Mouse (Mus musculus) forebrain, embryonic 10.5 days (tissue): ENCODE data around the gene Bcl3. TPM values are rescaled to one million over a fixed set of nuclear protein-coding genes. Genes with fewer than 3 reads are reported as not detected.
A peak's percentile ranks its signal among the peaks of the same experiment; 100 is the strongest.

Experiments used
- DNase-seq: peaks from one replicate; pipeline ENCODE4 v3.0.0-alpha.2; 2017; ENCODE audit warnings: low spot score; ENCODE audit errors: extremely low spot score
- H3K27ac ChIP-seq: fragments of 300-500 bp; sonication (generic); 2 replicates; pipeline ENCODE4 v1.5.1; 2016; ENCODE audit warnings: mild to moderate bottlenecking
- H3K27me3 ChIP-seq: fragments of 300-500 bp; sonication (generic); 2 replicates; pipeline ENCODE4 v1.6.1; 2016; ENCODE audit warnings: mild to moderate bottlenecking; ENCODE audit not compliant: poor library complexity, severe bottlenecking
- H3K36me3 ChIP-seq: fragments of 300-500 bp; sonication (generic); replicated peaks from 2 replicates; pipeline ENCODE4 v1.6.1; 2016; ENCODE audit warnings: mild to moderate bottlenecking, moderate library complexity
- H3K4me1 ChIP-seq: fragments of 300-500 bp; sonication (generic); 2 replicates; pipeline ENCODE4 v1.6.1; 2016
- H3K4me3 ChIP-seq: fragments of 300-500 bp; sonication (generic); 2 replicates; pipeline ENCODE4 v1.5.1; 2016; ENCODE audit warnings: mild to moderate bottlenecking, moderate library complexity
- H3K9me3 ChIP-seq: fragments of 300-500 bp; sonication (generic); 2 replicates; pipeline ENCODE4 v1.6.1; 2016; ENCODE audit warnings: mild to moderate bottlenecking, moderate library complexity
- WGBS: fragments of 180-500 bp; shearing (Covaris S2); methylation state at CpG from one replicate; pipeline ENCODE4 v1.1.7; 2016; 5-methylcytosine and 5-hydroxymethylcytosine counted together
- polyA plus RNA-seq: library from polyadenylated mRNA; unstranded; fragments of >200 nt; fragmentation: Nextera tagmentation; extraction: Ambion mirVana; gene quantifications from 2 replicates; pipeline ENCODE4 v1.2.1, GENCODE M21; 2016

Bcl3 gene
- polyA plus RNA-seq, 1 experiment from 2014 or later = 1.4 TPM

DNA sequence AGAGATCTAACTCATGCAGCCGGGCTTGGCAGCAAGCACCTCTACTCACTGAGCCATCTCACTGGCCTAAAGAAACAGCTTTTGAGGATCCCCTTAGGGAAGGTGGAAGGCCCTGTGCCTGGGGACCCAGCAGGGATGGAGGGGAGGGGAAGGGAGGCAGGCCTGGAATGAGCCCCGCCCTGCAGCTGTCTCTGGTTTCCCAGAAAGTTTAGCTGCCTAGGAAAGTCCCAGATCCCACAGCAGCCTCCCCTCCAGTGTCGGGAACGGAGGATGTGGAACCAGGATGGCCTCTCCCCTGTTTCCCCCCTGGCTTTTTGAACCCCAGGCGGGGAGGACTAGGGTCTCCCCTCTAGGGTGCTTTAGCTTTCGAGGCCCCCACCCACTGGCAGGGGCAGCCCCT lies 4.2 kb upstream of the Bcl3 start:
- no peak overlapping the region for H3K27ac ChIP-seq
- H3K27me3 ChIP-seq = peaks cover 34% of the 10 kb centered on the region
- no peak overlapping the region for H3K4me3 ChIP-seq
- H3K4me1 ChIP-seq = peaks cover 41% of the 10 kb centered on the region
- 42% methylated on average over 6 of the region's 6 CpGs for WGBS
- H3K36me3 ChIP-seq = no peaks in the 10 kb centered on the region
- H3K9me3 ChIP-seq = 0 out of 2 replicates have a peak, but pooled peaks cover 3% of the 10 kb centered on the region
- DNase-seq = no peak

- Histone ChIP-seq H3K27me3 (peaks cover 58% of the 10 kb centered on the region), H3K4me3 (peak overlapping the region; percentile 30), H3K36me3 (no peaks in the 10 kb centered on the region), H3K27ac (peak overlapping the region; percentile 73), H3K4me1 (peaks cover 31% of the 10 kb centered on the region), H3K9me3 (peaks cover 6% of the 10 kb centered on the region; the same call in 1 of the 2 replicates)
- 25% methylated on average over 26 of the region's 26 CpGs for WGBS
- peak; percentile 70 for DNase-seq
These were observed 1.8 kb upstream of the Bcl3 start for GRCm38 (mm10) chr7:19824182-19824973.

GRCm38 (mm10) chr7:19823256-19824181 lies 949 bp upstream of the Bcl3 start:
- Histone ChIP-seq H3K27me3 (peaks cover 66% of the 10 kb centered on the region), H3K27ac (peak overlapping the region; percentile 73), H3K4me3 (peak overlapping the region; percentile 30), H3K9me3 (peaks cover 6% of the 10 kb centered on the region; the same call in 1 of the 2 replicates), H3K36me3 (no peaks in the 10 kb centered on the region), H3K4me1 (peaks cover 31% of the 10 kb centered on the region)
- DNase-seq = no peak
- 17% methylated on average over 16 of the region's 16 CpGs for WGBS

- peaks cover 38% of the 10 kb centered on the region for H3K4me1 ChIP-seq
- peak overlapping the region; percentile 74 for H3K27ac ChIP-seq
- no peaks in the 10 kb centered on the region for H3K36me3 ChIP-seq
- peaks cover 80% of the 10 kb centered on the region for H3K27me3 ChIP-seq
- peaks cover 6% of the 10 kb centered on the region; the same call in 1 of the 2 replicates for H3K9me3 ChIP-seq
- no peak for DNase-seq
- H3K4me3 ChIP-seq = peak overlapping the region; percentile 54
- 5% methylated on average over 20 of the region's 20 CpGs for WGBS
These were observed 377 bp downstream of the Bcl3 start for GRCm38 (mm10) chr7:19822193-19822592.

DNA sequence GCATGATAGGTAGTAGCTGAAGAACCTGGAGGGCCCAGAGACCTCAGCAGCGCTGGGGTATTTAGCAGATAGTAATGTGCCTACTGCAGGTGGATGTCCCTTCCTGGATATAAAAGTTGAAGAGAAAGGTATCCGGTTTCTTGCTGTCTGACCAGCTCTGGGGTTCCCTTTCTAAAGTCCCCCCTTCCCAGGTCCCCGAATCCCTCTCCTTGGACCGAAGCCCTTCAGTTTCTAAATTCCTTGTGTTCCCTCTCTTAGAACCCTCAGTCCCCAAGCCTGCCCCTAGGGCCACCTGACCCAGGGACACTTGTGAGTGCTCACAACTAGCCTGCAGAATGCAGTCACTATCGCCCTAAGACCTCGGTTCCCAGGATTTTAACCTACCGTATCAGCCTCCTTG lies 937 bp downstream of the Bcl3 start:
- peaks cover 85% of the 10 kb centered on the region for H3K27me3 ChIP-seq
- DNase-seq = no peak
- H3K4me3 ChIP-seq = no peak overlapping the region
- peaks cover 6% of the 10 kb centered on the region; the same call in 1 of the 2 replicates for H3K9me3 ChIP-seq
- no peaks in the 10 kb centered on the region for H3K36me3 ChIP-seq
- H3K4me1 ChIP-seq = peaks cover 40% of the 10 kb centered on the region
- 51% methylated on average over 7 of the region's 7 CpGs for WGBS
- H3K27ac ChIP-seq = no peak overlapping the region

DNA sequence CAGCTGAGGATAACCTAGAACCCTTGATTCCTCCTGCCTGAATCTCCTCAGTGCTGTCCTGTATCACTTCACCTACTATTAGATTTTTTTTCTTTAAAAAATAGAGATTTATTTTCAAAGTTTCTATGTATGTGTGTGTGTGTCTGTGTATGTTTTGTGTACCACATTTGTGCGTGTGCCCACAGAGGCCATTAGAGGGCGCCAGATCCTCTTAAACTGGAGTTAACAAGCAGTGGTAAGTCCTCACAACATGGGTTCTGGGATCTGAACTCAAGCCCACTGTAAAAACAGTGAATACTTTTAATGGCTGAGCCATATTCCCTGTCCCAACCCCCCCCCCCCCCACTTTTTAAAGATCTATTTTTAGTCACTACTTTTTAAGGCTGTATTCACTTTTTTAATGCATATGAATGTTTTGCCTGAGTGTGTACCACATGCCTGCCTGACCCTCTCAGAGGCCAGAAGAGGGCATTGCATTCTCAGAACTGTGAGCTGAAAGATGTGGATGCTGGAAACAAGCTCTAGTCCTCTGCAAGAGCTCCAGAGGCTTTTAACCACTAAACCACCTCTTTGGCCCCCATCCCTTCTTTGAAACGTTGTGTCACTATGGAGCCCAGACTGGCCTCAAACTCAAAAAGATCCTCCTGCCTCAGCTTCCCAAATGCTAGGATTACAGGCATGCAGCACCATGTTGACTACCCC lies 2.1 kb downstream of the Bcl3 start:
- Histone ChIP-seq H3K9me3 (peaks cover 8% of the 10 kb centered on the region; the same call in 1 of the 2 replicates), H3K27me3 (peaks cover 97% of the 10 kb centered on the region), H3K36me3 (no peaks in the 10 kb centered on the region), H3K4me3 (no peak overlapping the region), H3K4me1 (peaks cover 51% of the 10 kb centered on the region), H3K27ac (no peak overlapping the region)
- DNase-seq = no peak
- WGBS = 75% methylated on average over 3 of the region's 3 CpGs

GRCm38 (mm10) chr7:19818875-19819274 lies 3.7 kb downstream of the Bcl3 start:
- H3K27me3 ChIP-seq = peaks cover 100% of the 10 kb centered on the region
- no peak overlapping the region for H3K27ac ChIP-seq
- H3K4me1 ChIP-seq = peaks cover 46% of the 10 kb centered on the region
- no peaks in the 10 kb centered on the region for H3K36me3 ChIP-seq
- no peak overlapping the region for H3K4me3 ChIP-seq
- WGBS = 89% methylated on average over 7 of the region's 7 CpGs
- no peak for DNase-seq
- H3K9me3 ChIP-seq = peaks cover 8% of the 10 kb centered on the region; the same call in 1 of the 2 replicates

DNA sequence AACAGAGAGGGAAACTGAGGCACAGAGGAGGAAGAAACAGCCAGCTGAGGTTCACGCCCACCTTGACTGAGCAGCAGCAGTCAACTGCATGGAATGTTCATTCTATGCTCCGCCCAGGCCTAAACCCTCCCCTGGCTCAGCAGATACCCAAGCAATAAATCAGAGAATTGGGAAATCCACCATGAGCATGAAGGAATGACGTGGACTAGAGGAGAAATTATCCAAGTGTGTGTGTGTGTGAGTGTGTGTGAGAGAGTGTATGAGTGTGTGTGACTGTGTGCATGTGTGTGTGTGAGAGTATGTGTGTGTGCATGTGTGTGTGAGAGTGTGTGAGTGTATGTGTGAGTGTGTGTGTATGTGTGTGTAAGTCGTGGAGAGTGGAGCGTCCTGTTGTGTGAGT lies 4.1 kb downstream of the Bcl3 start:
- no peak for DNase-seq
- Histone ChIP-seq H3K27ac (no peak overlapping the region), H3K4me3 (no peak overlapping the region), H3K27me3 (peaks cover 100% of the 10 kb centered on the region), H3K36me3 (no peaks in the 10 kb centered on the region), H3K4me1 (peaks cover 41% of the 10 kb centered on the region), H3K9me3 (peaks cover 8% of the 10 kb centered on the region; the same call in 1 of the 2 replicates)
- WGBS = 89% methylated on average over 5 of the region's 5 CpGs

DNA sequence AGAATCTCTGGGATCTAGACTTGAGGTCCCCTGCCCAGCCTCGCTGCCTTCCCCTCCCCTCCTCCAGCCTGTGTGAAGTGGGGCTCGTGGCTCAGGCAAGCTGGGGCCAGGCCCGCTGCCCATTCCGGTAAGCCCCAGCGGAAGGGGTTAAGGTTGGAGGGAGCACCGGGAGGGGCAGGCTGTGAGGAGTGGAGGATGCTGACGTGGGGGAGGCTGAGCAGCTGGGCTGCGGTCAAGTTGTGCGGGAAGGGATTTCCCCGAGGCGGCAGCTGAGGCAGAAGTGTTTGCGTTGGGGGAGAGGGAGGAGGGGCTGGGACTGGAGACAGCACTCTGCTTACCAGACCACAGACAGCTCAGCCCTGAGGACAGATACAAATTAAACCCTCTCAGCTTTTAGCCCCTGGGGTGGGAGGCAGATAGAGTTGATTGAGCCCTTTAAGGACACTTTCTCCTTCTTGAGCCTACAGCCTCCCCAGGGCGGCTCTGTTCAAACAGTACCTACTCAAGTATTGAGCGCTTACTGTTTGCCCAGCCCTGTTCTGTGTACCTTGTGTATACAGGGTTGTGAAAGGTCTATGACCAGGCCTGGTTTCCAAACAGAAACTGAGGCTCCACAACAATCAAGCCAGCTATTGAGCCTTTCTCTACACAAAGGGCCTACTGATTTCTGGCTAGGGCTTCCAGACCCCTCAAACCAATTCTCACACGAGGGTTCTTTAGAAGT lies 5.0 kb downstream of the Bcl3 start:
- 4% methylated on average over 15 of the region's 15 CpGs for WGBS
- Histone ChIP-seq H3K4me3 (peak overlapping the region; percentile 52), H3K27me3 (peaks cover 100% of the 10 kb centered on the region), H3K27ac (peak overlapping the region; percentile 72), H3K4me1 (peaks cover 34% of the 10 kb centered on the region), H3K9me3 (peaks cover 8% of the 10 kb centered on the region; the same call in 1 of the 2 replicates), H3K36me3 (no peaks in the 10 kb centered on the region)
- peak; percentile 44 for DNase-seq

GRCm38 (mm10) chr7:19816224-19816771 lies 6.3 kb downstream of the Bcl3 start:
- peak overlapping the region; percentile 62 for H3K27ac ChIP-seq
- H3K27me3 ChIP-seq = peaks cover 100% of the 10 kb centered on the region
- no peaks in the 10 kb centered on the region for H3K36me3 ChIP-seq
- peak; percentile 65 for DNase-seq
- H3K4me1 ChIP-seq = peaks cover 31% of the 10 kb centered on the region
- peaks cover 8% of the 10 kb centered on the region; the same call in 1 of the 2 replicates for H3K9me3 ChIP-seq
- peak overlapping the region; percentile 52 for H3K4me3 ChIP-seq
- under 1% methylated on average over 26 of the region's 28 CpGs for WGBS

DNA sequence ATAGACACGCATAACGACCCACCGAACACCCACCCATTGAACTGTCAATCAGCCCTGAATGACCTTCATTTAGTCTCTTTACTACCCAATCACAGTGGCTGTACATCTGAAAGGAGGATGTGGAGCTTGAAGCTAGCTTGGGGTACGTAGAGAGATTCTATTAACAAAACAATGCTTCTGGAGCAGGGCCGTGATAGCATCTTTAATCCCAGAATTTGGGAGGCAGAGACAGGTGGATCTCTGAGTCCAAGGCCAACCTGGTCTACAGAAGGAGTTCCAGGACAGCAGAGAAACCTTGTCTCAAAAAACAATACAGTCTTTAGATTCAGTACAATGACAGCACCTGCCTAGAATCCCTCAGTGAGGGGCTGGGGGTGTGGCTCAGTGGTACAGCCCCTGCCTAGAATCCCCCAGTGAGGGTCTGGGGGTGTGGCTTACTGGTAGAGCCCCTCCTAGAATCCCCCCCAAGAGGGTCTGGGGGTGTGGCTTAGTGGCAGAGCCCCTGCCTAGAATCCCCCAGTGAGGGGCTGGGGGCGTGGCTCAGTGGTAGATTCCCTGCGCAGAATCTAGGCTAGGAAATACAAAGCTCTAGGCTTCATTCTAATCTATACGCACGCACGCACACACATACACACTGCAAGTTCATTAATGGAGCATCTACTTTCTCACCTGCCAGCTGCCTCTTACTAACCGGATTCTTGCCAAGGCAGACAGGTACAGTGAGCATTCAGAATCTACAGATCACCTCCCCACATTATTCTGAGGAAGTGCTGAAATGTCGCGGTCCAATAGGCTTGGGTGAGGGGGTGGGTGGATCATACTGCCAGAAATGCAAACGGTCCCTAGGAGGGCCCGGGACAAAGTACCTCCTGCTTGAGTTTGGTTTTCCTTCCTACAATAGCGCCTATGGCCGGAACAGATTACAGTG lies 7.0 kb downstream of the Bcl3 start:
- DNase-seq = no peak
- peak overlapping the region; percentile 62; the same call in 1 of the 2 replicates for H3K27ac ChIP-seq
- peaks cover 100% of the 10 kb centered on the region for H3K27me3 ChIP-seq
- WGBS = 27% methylated on average over 17 of the region's 17 CpGs
- H3K36me3 ChIP-seq = no peaks in the 10 kb centered on the region
- H3K4me1 ChIP-seq = peaks cover 39% of the 10 kb centered on the region
- H3K4me3 ChIP-seq = peak overlapping the region; percentile 52
- H3K9me3 ChIP-seq = peaks cover 5% of the 10 kb centered on the region; the same call in 1 of the 2 replicates
